Mouse (Mus musculus): ENCODE results near the gene Dmbx1. TPM values are rescaled to one million over a fixed set of nuclear protein-coding genes. Genes with fewer than 3 reads are reported as not detected.

Gene Dmbx1
- polyA plus RNA-seq, 1 experiment from 2014 or later, result 8.2 TPM

- Histone ChIP-seq H3K27me3 (ENCODE audit: control insufficient read depth, insufficient read depth, low read length) (peaks cover 30% of the 10 kb centered on the region), H3K36me3 (ENCODE audit: control insufficient read depth, insufficient read depth, low read length) (no peaks in the 10 kb centered on the region), H3K4me3 (replicated peaks; ENCODE audit: low read depth, low read length) (peak overlapping the region; percentile 18; the same call in 1 of the 2 replicates), H3K4me1 (ENCODE audit: control insufficient read depth, insufficient read depth, low read length) (peaks cover 12% of the 10 kb centered on the region), H3K27ac (replicated peaks; ENCODE audit: low read depth, low read length) (no peak overlapping the region), H3K9ac (replicated peaks; ENCODE audit: low read length) (peak overlapping the region; percentile 10; the same call in 1 of the 2 replicates), H3K9me3 (ENCODE audit: control insufficient read depth, low read length) (no peaks in the 10 kb centered on the region), H3K4me2 (ENCODE audit: low read length) (peak overlapping the region; percentile 51)
- ATAC-seq (ENCODE audit: low FRiP score, low TSS enrichment) (0 out of 2 replicates have a peak, but pooled peaks have one; percentile 29), DNase-seq (peak; percentile 61)
- WGBS, result 4% methylated on average over 19 of the region's 19 CpGs
These were observed 15.1 kb upstream of the Dmbx1 start for GRCm38 (mm10) chr4:115954656-115955493.

- Histone ChIP-seq H3K36me3 (ENCODE audit: control insufficient read depth, insufficient read depth, low read length) (no peaks in the 10 kb centered on the region), H3K27me3 (ENCODE audit: control insufficient read depth, insufficient read depth, low read length) (peaks cover 30% of the 10 kb centered on the region), H3K4me3 (replicated peaks; ENCODE audit: low read depth, low read length) (no peak overlapping the region), H3K9ac (replicated peaks; ENCODE audit: low read length) (no peak overlapping the region), H3K27ac (replicated peaks; ENCODE audit: low read depth, low read length) (no peak overlapping the region), H3K9me3 (ENCODE audit: control insufficient read depth, low read length) (no peaks in the 10 kb centered on the region), H3K4me1 (ENCODE audit: control insufficient read depth, insufficient read depth, low read length) (peaks cover 12% of the 10 kb centered on the region), H3K4me2 (ENCODE audit: low read length) (no peak overlapping the region)
- DNase-seq (no peak), ATAC-seq (ENCODE audit: low FRiP score, low TSS enrichment) (no peak)
- WGBS, result 33% methylated on average over 5 of the region's 5 CpGs
These were observed 13.8 kb upstream of the Dmbx1 start for GRCm38 (mm10) chr4:115953559-115953958.

GRCm38 (mm10) chr4:115952758-115953157 lies 13.0 kb upstream of the Dmbx1 start:
- H3K27me3 ChIP-seq (ENCODE audit: control insufficient read depth, insufficient read depth, low read length), result peaks cover 30% of the 10 kb centered on the region
- WGBS, result 16% methylated on average over 6 of the region's 6 CpGs
- H3K4me3 ChIP-seq (replicated peaks; ENCODE audit: low read depth, low read length), result no peak overlapping the region
- no peak overlapping the region for H3K27ac ChIP-seq (replicated peaks; ENCODE audit: low read depth, low read length)
- ATAC-seq (ENCODE audit: low FRiP score, low TSS enrichment) (peak; percentile 35; the same call in 1 of the 2 replicates), DNase-seq (peak; percentile 80)
- no peak overlapping the region for H3K9ac ChIP-seq (replicated peaks; ENCODE audit: low read length)
- peaks cover 12% of the 10 kb centered on the region for H3K4me1 ChIP-seq (ENCODE audit: control insufficient read depth, insufficient read depth, low read length)
- H3K4me2 ChIP-seq (ENCODE audit: low read length), result no peak overlapping the region
- H3K9me3 ChIP-seq (ENCODE audit: control insufficient read depth, low read length), result no peaks in the 10 kb centered on the region
- H3K36me3 ChIP-seq (ENCODE audit: control insufficient read depth, insufficient read depth, low read length), result no peaks in the 10 kb centered on the region

- H3K4me3 ChIP-seq (replicated peaks; ENCODE audit: low read depth, low read length), result peak overlapping the region; percentile 29
- peak overlapping the region; percentile 60 for H3K4me2 ChIP-seq (ENCODE audit: low read length)
- H3K9ac ChIP-seq (replicated peaks; ENCODE audit: low read length), result peak overlapping the region; percentile 30
- under 1% methylated on average over 41 of the region's 41 CpGs for WGBS
- DNase-seq (peak; percentile 74), ATAC-seq (ENCODE audit: low FRiP score, low TSS enrichment) (peak; percentile 46; the same call in 1 of the 2 replicates)
- no peak overlapping the region for H3K27ac ChIP-seq (replicated peaks; ENCODE audit: low read depth, low read length)
- peaks cover 72% of the 10 kb centered on the region for H3K27me3 ChIP-seq (ENCODE audit: control insufficient read depth, insufficient read depth, low read length)
- no peaks in the 10 kb centered on the region for H3K36me3 ChIP-seq (ENCODE audit: control insufficient read depth, insufficient read depth, low read length)
- H3K4me1 ChIP-seq (ENCODE audit: control insufficient read depth, insufficient read depth, low read length), result peaks cover 18% of the 10 kb centered on the region
- H3K9me3 ChIP-seq (ENCODE audit: control insufficient read depth, low read length), result no peaks in the 10 kb centered on the region
These were observed 4.1 kb upstream of the Dmbx1 start for GRCm38 (mm10) chr4:115943669-115944314.

- Histone ChIP-seq H3K4me2 (ENCODE audit: low read length) (no peak overlapping the region), H3K9me3 (ENCODE audit: control insufficient read depth, low read length) (no peaks in the 10 kb centered on the region), H3K4me3 (replicated peaks; ENCODE audit: low read depth, low read length) (no peak overlapping the region), H3K9ac (replicated peaks; ENCODE audit: low read length) (no peak overlapping the region), H3K36me3 (ENCODE audit: control insufficient read depth, insufficient read depth, low read length) (no peaks in the 10 kb centered on the region), H3K4me1 (ENCODE audit: control insufficient read depth, insufficient read depth, low read length) (peaks cover 19% of the 10 kb centered on the region), H3K27ac (replicated peaks; ENCODE audit: low read depth, low read length) (no peak overlapping the region), H3K27me3 (ENCODE audit: control insufficient read depth, insufficient read depth, low read length) (peaks cover 77% of the 10 kb centered on the region)
- WGBS, result 5% methylated on average over 9 of the region's 9 CpGs
- ATAC-seq (ENCODE audit: low FRiP score, low TSS enrichment) (no peak), DNase-seq (peak; percentile 69)
These were observed 1.6 kb upstream of the Dmbx1 start for GRCm38 (mm10) chr4:115941242-115941820.

GRCm38 (mm10) chr4:115940681-115941080 lies 955 bp upstream of the Dmbx1 start:
- H3K36me3 ChIP-seq (ENCODE audit: control insufficient read depth, insufficient read depth, low read length), result no peaks in the 10 kb centered on the region
- ATAC-seq (ENCODE audit: low FRiP score, low TSS enrichment) (no peak), DNase-seq (no peak)
- no peak overlapping the region for H3K4me3 ChIP-seq (replicated peaks; ENCODE audit: low read depth, low read length)
- H3K27ac ChIP-seq (replicated peaks; ENCODE audit: low read depth, low read length), result no peak overlapping the region
- 16% methylated on average over 3 of the region's 3 CpGs for WGBS
- no peak overlapping the region for H3K4me2 ChIP-seq (ENCODE audit: low read length)
- H3K27me3 ChIP-seq (ENCODE audit: control insufficient read depth, insufficient read depth, low read length), result peaks cover 77% of the 10 kb centered on the region
- H3K9ac ChIP-seq (replicated peaks; ENCODE audit: low read length), result no peak overlapping the region
- peaks cover 25% of the 10 kb centered on the region for H3K4me1 ChIP-seq (ENCODE audit: control insufficient read depth, insufficient read depth, low read length)
- no peaks in the 10 kb centered on the region for H3K9me3 ChIP-seq (ENCODE audit: control insufficient read depth, low read length)

GRCm38 (mm10) chr4:115938276-115939160 lies 1.2 kb downstream of the Dmbx1 start:
- DNase-seq, result peak; percentile 53
- Histone ChIP-seq H3K4me1 (ENCODE audit: control insufficient read depth, insufficient read depth, low read length) (peaks cover 18% of the 10 kb centered on the region), H3K4me2 (ENCODE audit: low read length) (peak overlapping the region; percentile 61), H3K36me3 (ENCODE audit: control insufficient read depth, insufficient read depth, low read length) (no peaks in the 10 kb centered on the region), H3K27ac (replicated peaks; ENCODE audit: low read depth, low read length) (no peak overlapping the region), H3K9ac (replicated peaks; ENCODE audit: low read length) (peak overlapping the region; percentile 37; the same call in 1 of the 2 replicates), H3K9me3 (ENCODE audit: control insufficient read depth, low read length) (no peaks in the 10 kb centered on the region), H3K27me3 (ENCODE audit: control insufficient read depth, insufficient read depth, low read length) (peaks cover 78% of the 10 kb centered on the region), H3K4me3 (replicated peaks; ENCODE audit: low read depth, low read length) (peak overlapping the region; percentile 35)
- ATAC-seq (ENCODE audit: low FRiP score, low TSS enrichment), result no peak
- WGBS, result 2% methylated on average over 37 of the region's 37 CpGs
